Mouse (Mus musculus) C2C12 (cell line): ENCODE measurements around the gene Crygs. TPM values are rescaled to one million over a fixed set of nuclear protein-coding genes. Genes with fewer than 3 reads are reported as not detected.
"Not testable (repeated sequence)": the region's sequence is repeated elsewhere in the genome, so short reads cannot be mapped to it uniquely, and the experiment has no call there.

ENCODE experiments used
- H3K27me3 ChIP-seq: one replicate; pipeline ENCODE4 v1.6.1; 2011; ENCODE audit not compliant: control insufficient read depth, insufficient read depth, insufficient read length
- H3K36me3 ChIP-seq: one replicate; pipeline ENCODE4 v1.6.1; 2011; ENCODE audit not compliant: control insufficient read depth, insufficient read depth
- H3K4me3 ChIP-seq: one replicate; pipeline ENCODE4 v1.5.1; 2011; ENCODE audit warnings: mild to moderate bottlenecking, control low read depth; ENCODE audit not compliant: poor library complexity, insufficient read depth, severe bottlenecking
- H3K79me2 ChIP-seq: one replicate; pipeline ENCODE4 v1.6.1; 2011; ENCODE audit not compliant: control insufficient read depth, insufficient read depth
- H3K79me3 ChIP-seq: one replicate; pipeline ENCODE4 v1.6.1; 2011; ENCODE audit warnings: low read depth, control low read depth
- H3ac ChIP-seq: one replicate; pipeline ENCODE3; 2011; ENCODE audit warnings: low read depth; ENCODE audit not compliant: control insufficient read depth, insufficient read length
- CEBPB ChIP-seq: IDR thresholded peaks from one replicate; pipeline ENCODE4 v1.6.1; 2011; ENCODE audit warnings: low read depth, mild to moderate bottlenecking, control low read depth, moderate library complexity
- CTCF ChIP-seq: IDR thresholded peaks from one replicate; pipeline ENCODE4 v1.5.1; 2011; ENCODE audit not compliant: control insufficient read depth, insufficient read depth, insufficient read length
- FOSL1 ChIP-seq: IDR thresholded peaks from one replicate; pipeline ENCODE4 v1.8.0; 2011; ENCODE audit warnings: mild to moderate bottlenecking, low read length; ENCODE audit not compliant: poor library complexity, insufficient read depth, severe bottlenecking
- MAX ChIP-seq: IDR thresholded peaks from one replicate; pipeline ENCODE4 v1.6.1; 2011; ENCODE audit warnings: mild to moderate bottlenecking, control low read depth
- MYOD1 ChIP-seq: IDR thresholded peaks from one replicate; pipeline ENCODE4 v1.6.1; 2011; ENCODE audit warnings: low read depth; ENCODE audit not compliant: control insufficient read depth, insufficient read length
- MYOG ChIP-seq: IDR thresholded peaks from one replicate; pipeline ENCODE4 v1.6.1; 2011; ENCODE audit not compliant: control insufficient read depth, insufficient read length; ENCODE audit errors: extremely low read depth
- USF1 ChIP-seq: IDR thresholded peaks from one replicate; pipeline ENCODE4 v1.6.1; 2011; ENCODE audit warnings: low read depth, mild to moderate bottlenecking, control low read depth, moderate library complexity
- polyA plus RNA-seq: library from polyadenylated mRNA; unstranded; fragments of >200 nt; fragmentation: generic; extraction: Trizol; gene quantifications from one replicate; pipeline ENCODE4 v1.2.1, GENCODE M21; 2012; ENCODE audit warnings: missing spikeins

Crygs gene
- polyA plus RNA-seq, 1 experiment: not detected

- no peaks in the 10 kb centered on the region for H3K79me2 ChIP-seq
- TF ChIP-seq MYOG: no peak
- no peak for TF ChIP-seq USF1
- no peak for TF ChIP-seq CTCF
- no peak for TF ChIP-seq CEBPB
- no peak for TF ChIP-seq MYOD1
- no peak for TF ChIP-seq MAX
- no peak for TF ChIP-seq FOSL1
Measured at GRCm38 (mm10) chr16:22779228-22779835, 32.0 kb downstream of the Crygs start.

DNA sequence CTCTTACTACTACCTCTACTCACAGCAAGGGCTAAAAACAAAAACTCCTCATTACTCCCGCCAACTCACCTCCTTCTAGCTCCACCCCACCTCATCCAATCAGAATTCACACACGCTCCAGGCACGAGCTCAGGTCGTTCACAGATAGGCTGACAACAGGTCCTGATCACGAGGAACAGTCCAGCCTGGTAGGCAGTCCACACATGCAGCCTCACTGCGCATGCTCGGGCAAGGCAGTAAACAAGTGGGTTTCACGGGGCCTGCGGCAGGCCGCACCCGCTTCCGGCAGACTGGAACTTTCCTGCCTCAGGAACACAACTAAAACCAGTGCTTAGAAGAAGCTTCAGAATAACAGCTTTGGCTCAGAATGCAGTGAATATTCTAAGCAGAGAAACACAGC lies 33.1 kb downstream of the Crygs start:
- H3K79me3 ChIP-seq, H3K4me3 ChIP-seq, H3K79me2 ChIP-seq, H3K36me3 ChIP-seq, H3K27me3 ChIP-seq, H3ac ChIP-seq: not testable (repeated sequence)

More at GRCm38 (mm10) chr16:22779228-22779835, 32.0 kb downstream of the Crygs start:
- no peak overlapping the region for H3ac ChIP-seq
- H3K27me3 ChIP-seq: no peaks in the 10 kb centered on the region
- no peak overlapping the region for H3K4me3 ChIP-seq
- no peaks in the 10 kb centered on the region for H3K36me3 ChIP-seq
- no peaks in the 10 kb centered on the region for H3K79me3 ChIP-seq

GRCm38 (mm10) chr16:22775471-22775985 lies 35.8 kb downstream of the Crygs start:
- TF ChIP-seq USF1: no peak
- TF ChIP-seq FOSL1: no peak
- TF ChIP-seq MAX: no peak
- no peaks in the 10 kb centered on the region for H3K79me2 ChIP-seq
- no peaks in the 10 kb centered on the region for H3K79me3 ChIP-seq
- H3ac ChIP-seq: no peak overlapping the region
- no peaks in the 10 kb centered on the region for H3K27me3 ChIP-seq
- H3K4me3 ChIP-seq: no peak overlapping the region
- no peaks in the 10 kb centered on the region for H3K36me3 ChIP-seq

GRCm38 (mm10) chr16:22768661-22769060 lies 42.7 kb downstream of the Crygs start:
- Histone ChIP-seq H3ac (no peak overlapping the region), H3K79me2 (no peaks in the 10 kb centered on the region), H3K4me3 (no peak overlapping the region), H3K79me3 (no peaks in the 10 kb centered on the region), H3K27me3 (no peaks in the 10 kb centered on the region), H3K36me3 (no peaks in the 10 kb centered on the region)
- TF ChIP-seq MYOD1: no peak
- TF ChIP-seq FOSL1: no peak
- no peak for TF ChIP-seq MYOG
- TF ChIP-seq CTCF: no peak
- no peak for TF ChIP-seq MAX
- no peak for TF ChIP-seq CEBPB
- no peak for TF ChIP-seq USF1

- Histone ChIP-seq H3K79me2 (no peaks in the 10 kb centered on the region), H3K27me3 (no peaks in the 10 kb centered on the region), H3K36me3 (no peaks in the 10 kb centered on the region), H3K79me3 (no peaks in the 10 kb centered on the region), H3K4me3 (no peak overlapping the region), H3ac (no peak overlapping the region)
- TF ChIP-seq MYOG (no peak), CTCF (no peak), FOSL1 (no peak), CEBPB (no peak), USF1 (no peak), MYOD1 (no peak), MAX (no peak)
Measured at GRCm38 (mm10) chr16:22767405-22767804, 44.0 kb downstream of the Crygs start.

DNA sequence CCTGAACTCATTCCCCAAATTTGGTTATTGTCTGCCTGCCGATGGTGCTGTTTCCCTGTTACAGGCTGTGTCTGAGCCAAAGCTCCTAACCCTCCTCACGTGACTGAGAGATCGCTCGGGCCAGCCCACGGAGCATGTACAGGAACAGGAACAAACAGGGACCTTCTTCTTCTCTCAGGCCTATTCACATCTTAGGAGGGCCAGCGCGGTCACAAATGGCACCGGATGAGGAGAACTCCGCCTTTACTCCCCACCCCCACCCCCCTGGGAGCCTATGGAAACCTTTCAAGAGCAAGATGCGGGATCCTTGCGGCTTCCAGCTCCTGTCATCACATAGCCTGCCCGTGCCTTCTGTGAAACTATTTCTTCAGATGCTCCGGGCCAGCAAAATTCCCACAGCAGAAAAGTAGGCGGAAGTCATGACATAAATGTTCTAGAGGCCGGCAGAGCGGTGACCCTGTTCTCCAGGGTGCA lies 44.6 kb downstream of the Crygs start:
- TF ChIP-seq CTCF (no peak), MYOD1 (no peak), USF1 (no peak), FOSL1 (no peak), MAX (no peak), MYOG (no peak), CEBPB (no peak)
- Histone ChIP-seq H3K79me2 (no peaks in the 10 kb centered on the region), H3K27me3 (no peaks in the 10 kb centered on the region), H3K36me3 (no peaks in the 10 kb centered on the region), H3K4me3 (no peak overlapping the region), H3ac (no peak overlapping the region), H3K79me3 (no peaks in the 10 kb centered on the region)

- H3K79me2 ChIP-seq: no peaks in the 10 kb centered on the region
- no peak overlapping the region for H3ac ChIP-seq
- H3K27me3 ChIP-seq: no peaks in the 10 kb centered on the region
- H3K36me3 ChIP-seq: no peaks in the 10 kb centered on the region
- TF ChIP-seq MYOD1: no peak
- no peak for TF ChIP-seq CTCF
- TF ChIP-seq MYOG: no peak
- no peak for TF ChIP-seq USF1
- TF ChIP-seq MAX: no peak
- TF ChIP-seq FOSL1: no peak
- TF ChIP-seq CEBPB: no peak
- no peak overlapping the region for H3K4me3 ChIP-seq
- no peaks in the 10 kb centered on the region for H3K79me3 ChIP-seq
Measured at GRCm38 (mm10) chr16:22765531-22765930, 45.8 kb downstream of the Crygs start.

Other genes with a start within 250 kb of the Crygs start
- 0.01 TPM for gene Dgkg, start 154.4 kb downstream of the Crygs start, polyA plus RNA-seq
- 9.9 TPM for gene Tbccd1, start 46.1 kb upstream of the Crygs start, polyA plus RNA-seq
- 70.2 TPM for gene Dnajb11, start 46.3 kb upstream of the Crygs start, polyA plus RNA-seq
- gene Ahsg, start 79.7 kb upstream of the Crygs start, polyA plus RNA-seq: not detected
- gene Fetub, start 106.8 kb upstream of the Crygs start, polyA plus RNA-seq: 2.3 TPM
- not detected for gene Hrg, start 139.5 kb upstream of the Crygs start, polyA plus RNA-seq
- not detected for gene Kng2, start 217.9 kb upstream of the Crygs start, polyA plus RNA-seq
- gene Kng1, start 246.3 kb upstream of the Crygs start, polyA plus RNA-seq: not detected